Mouse (Mus musculus) cerebellum, adult 2 months (tissue): ENCODE data around the gene Ankrd52.

Experiments
- CTCF ChIP-seq: fragments of 200-500 bp; IDR thresholded peaks from 2 replicates; pipeline ENCODE4 v1.5.1; 2011; ENCODE audit warnings: low read depth, mild to moderate bottlenecking, control low read depth, low read length, moderate library complexity, borderline replicate concordance; ENCODE audit not compliant: insufficient read depth
- POLR2A ChIP-seq: fragments of 200-500 bp; IDR thresholded peaks from 2 replicates; pipeline ENCODE4 v1.6.1; 2011; ENCODE audit warnings: low read length, control low read depth, borderline replicate concordance; ENCODE audit not compliant: insufficient read depth

GRCm38 (mm10) chr10:128369218-128369543 is 7.7 kb upstream of the Ankrd52 start:
- TF ChIP-seq POLR2A, result no peak
- no peak for TF ChIP-seq CTCF
